21 mouse cellular contexts compared by ENCODE assay signal in the genomic region with DNA sequence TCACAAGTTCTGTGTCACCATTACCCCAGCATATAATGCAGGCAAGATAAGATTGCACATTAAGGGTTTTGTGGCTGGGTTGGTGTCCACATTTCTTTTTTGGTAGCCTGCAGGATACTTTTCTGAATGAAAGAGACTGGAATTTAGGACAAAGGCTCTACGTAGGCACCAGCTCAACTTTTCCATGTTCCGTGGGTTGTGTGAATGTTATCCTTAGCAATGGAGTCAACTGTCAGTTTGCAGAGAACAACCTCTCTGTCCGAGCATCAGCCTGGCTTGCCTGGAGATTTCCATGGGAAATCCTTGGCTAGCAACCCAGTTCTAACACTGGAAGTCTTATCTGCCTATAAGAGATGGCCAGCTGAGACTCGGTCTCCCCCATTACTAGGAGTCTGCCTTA.
"Had no signal": no experiment of that assay in that cellular context is flagged by ENCODE, and none has a peak within 500 bp of the region (broad histone marks: within the 10 kb centered on the region; RNA-seq: fewer than 3 reads in every experiment).

No protein-coding gene starts in this region.

- DNase-seq: cerebellum, adult 2 months; cerebellum, adult 8-10 months; cerebellum, adult 9-10 months; cerebellum, adult 9-11 months; cerebellum, postnatal 10 days; cerebellum, postnatal 14 days; cerebellum, postnatal 25 days; cerebellum, postnatal 36 days; embryo, embryonic 11 days; forebrain, postnatal 0 days; gastrocnemius, adult 2 months; gastrocnemius, postnatal 10 days; gastrocnemius, postnatal 14 days; gastrocnemius, postnatal 25 days; gastrocnemius, postnatal 36 days; heart, adult 18-20 months; heart, adult 2 months had no signal

- ATAC-seq: forebrain, embryonic 13.5 days; forebrain, embryonic 14.5 days; forebrain, embryonic 15.5 days; forebrain, embryonic 16.5 days; forebrain, postnatal 0 days had no signal
